Mouse (Mus musculus) lung, postnatal 14 days (tissue): ENCODE data around the gene Ccnb1ip1.
"Not testable (repeated sequence)": the region's sequence is repeated elsewhere in the genome, so short reads cannot be mapped to it uniquely, and the experiment has no call there.

Experiments used
- DNase-seq: peaks from one replicate; pipeline ENCODE4 v3.0.0; 2021

Gene Ccnb1ip1

GRCm38 (mm10) chr14:50807487-50808072 is at the start of gene Ccnb1ip1, which contains the start of gene Parp2:
Gene Ccnb1ip1 (minus strand): TSS chr14:50807732.
Gene Parp2 (plus strand): TSS chr14:50807841.
- peak; percentile 98 for DNase-seq

DNA sequence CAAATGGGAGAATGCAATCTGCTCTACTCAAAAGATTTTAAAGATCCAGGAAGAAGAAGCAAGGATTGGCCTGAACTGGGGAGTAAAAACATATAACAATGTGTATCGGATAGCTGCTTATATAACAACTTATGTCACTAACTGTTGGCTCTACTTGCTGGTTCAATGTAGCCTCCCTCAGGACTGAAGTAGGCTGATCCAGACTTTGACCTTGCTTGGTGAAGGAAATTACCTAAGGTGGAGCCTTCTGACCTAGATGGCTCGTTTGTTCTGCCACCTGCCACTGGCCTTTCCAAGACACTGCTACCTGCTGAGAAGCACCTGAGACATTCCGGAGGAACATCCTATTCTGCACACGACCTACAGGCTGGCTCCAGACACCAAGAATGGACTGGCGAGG is 48.3 kb upstream of the Ccnb1ip1 start:
- DNase-seq: no peak

DNA sequence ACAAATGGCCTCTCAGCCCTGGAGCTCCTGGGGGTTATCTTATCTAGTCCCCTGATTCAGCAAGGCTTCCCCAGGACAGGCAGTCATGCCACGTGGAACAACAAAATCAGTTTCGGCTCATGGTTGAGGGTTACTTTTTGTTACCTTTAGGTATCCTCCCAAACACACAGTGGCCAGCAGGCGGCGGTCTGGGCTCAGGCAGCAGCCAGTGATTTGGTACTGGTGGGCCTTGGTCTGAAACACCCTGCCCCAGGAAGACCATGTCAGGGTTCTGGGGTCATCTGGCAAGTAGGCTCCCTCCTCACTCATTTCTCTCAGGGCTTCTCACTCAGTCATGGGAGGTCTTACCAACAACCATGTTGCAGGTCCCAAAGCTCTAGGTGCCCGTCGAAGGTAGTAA is 29.7 kb upstream of the Ccnb1ip1 start:
- DNase-seq: peak; percentile 18

GRCm38 (mm10) chr14:50834435-50834834 is 26.9 kb upstream of the Ccnb1ip1 start:
- DNase-seq: no peak

DNA sequence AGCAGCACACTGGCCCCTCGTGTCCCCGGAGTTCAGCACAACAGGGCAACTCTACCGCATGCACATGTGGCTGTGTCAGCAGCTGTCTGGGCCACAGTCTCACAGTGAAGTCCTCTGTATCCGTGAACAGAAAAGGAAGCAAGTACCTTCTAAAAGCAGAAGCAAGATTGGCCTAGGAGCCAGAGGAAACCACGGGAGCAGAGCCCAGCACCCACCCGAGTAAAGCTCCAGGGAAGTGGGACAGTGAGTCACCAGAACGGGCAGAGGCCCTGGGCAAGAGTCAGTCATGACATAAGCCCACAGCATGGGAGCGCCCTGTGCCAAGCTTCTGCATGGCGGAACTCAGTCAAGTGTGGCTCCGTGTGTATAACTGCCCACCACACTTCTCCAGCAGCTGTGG is 26.4 kb upstream of the Ccnb1ip1 start:
- DNase-seq: peak; percentile 32

GRCm38 (mm10) chr14:50829878-50830277 is 22.3 kb upstream of the Ccnb1ip1 start:
- no peak for DNase-seq

DNA sequence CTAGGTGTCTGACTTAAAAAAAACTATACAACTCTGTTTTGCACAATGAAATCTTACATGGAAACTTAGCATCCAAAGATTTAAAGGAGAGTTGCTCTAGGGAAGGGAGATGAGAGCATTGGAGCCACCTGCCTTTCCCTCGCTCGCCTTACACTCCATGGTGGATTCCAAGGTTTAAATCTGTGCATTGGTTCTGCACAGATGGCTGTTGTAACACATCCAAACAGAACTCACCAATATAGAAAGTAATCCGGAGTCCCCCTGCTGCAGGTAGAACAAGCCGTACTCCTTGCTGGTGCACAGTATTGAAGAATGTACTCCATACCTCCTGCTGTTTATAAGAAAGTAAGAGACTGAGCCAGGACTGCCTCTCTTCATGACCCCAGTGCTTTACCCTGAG is 19.0 kb upstream of the Ccnb1ip1 start:
- DNase-seq: no peak

GRCm38 (mm10) chr14:50824219-50824618 is 16.7 kb upstream of the Ccnb1ip1 start:
- DNase-seq: no peak

- no peak for DNase-seq
These were observed 15.7 kb upstream of the Ccnb1ip1 start for GRCm38 (mm10) chr14:50823240-50823639.

DNA sequence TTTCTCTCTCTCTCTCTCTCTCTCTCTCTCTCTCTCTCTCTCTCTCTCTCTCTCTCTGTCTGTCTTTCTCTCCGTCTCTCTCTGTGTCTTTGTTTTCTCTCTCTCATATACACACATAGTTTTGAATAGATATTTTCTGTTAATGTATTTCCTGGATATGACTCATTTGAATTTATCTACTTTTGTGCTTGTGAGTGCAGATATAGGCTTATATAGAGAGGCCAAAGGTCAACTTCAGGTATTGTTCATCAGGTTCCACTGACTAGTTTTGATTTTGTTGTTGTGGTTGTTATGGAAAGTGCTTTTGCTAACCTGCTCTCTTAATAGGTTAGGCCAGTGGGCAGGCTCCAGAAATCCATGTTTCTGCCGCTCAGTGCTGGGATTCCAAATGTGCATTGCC is 5.5 kb upstream of the Ccnb1ip1 start:
- no peak for DNase-seq

DNA sequence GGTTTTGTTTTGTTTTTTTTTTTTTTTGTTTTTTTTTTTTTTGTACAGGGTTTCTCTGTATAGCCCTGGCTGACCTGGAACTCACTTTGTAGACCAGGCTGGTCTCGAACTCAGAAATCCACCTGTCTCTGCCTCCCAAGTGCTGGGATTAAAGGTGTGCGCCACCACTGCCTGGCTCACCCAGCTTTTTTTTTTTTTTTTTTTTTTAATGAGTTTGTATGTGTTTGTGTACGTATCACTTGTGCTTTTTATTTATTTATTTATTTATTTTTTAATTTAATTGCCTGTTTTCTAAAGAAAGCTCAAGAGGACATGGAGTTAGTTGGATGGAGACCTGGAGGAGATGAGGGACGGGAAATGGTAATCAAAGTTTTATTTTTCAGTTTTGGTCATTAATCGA is 1.1 kb downstream of the Ccnb1ip1 start:
- not testable (repeated sequence) for DNase-seq

DNA sequence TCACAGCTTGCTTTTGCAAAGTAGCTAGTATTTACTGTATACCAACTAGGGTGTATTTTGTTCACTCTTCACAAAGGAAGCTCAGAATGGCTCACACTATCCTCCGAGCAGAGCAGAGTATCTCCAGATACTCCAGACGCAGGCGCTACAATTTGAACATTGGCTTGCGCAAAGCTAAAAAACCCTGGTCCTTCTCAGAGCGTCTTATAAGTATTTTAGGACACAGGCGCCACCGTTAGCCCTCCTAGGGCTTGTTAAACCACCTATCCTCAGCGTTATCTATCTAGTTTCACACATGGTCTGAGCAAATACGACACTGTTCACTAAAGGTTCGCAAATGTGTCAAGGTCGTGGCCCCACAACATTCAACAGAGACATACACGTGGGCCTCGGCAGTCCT is 2.8 kb downstream of the Ccnb1ip1 start:
- DNase-seq: no peak

DNA sequence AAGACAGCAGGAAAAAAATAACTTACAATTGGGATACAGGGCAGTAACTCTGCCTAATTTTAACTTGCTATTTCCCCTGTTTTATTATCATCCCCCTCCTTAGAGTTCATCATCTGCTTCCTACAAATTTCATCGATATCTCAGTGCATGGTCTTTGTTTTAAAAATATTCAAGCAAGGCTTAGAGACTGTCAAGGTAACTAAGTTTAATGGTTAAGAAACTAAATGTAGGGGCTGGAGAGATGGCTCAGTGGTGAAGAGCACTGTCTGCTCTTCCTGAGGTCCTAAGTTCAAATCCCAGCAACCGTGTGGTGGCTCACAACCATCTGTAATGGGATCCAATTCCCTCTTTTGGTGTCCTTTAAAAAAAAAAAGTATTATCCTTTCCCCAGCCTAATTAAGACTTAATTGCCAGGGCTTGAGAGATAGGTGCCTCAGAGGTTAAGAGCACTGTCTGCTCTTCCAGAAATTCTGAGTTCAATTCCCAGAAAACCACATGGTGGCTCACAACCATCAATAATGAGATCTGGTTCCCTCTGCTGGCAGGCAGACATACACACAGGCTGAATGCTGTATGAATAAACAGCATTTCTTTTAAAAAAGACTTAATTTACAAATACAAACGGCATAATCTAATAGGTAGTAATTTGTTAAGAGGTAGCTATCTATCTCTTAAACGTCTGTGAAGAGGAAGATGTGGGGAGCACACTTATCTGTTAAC is 4.5 kb downstream of the Ccnb1ip1 start:
- DNase-seq: no peak

DNA sequence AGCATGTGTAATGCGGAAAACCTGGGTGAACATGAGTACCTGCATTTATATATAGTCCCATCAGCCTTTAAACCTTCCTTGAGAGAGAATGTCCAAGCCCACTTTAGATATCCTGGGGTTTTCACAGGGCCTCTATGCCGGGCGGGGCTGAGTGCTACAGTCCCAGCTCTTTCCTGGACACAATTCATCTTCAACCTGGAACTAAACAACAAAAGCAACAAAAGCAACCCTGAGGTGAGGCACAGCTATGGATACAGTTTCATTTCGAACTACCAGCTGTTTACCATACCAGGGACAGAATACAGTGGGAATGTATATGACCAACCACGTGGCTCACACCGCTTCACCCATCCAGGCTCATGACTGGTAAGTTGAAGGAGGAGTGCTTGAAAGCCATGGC is 5.1 kb downstream of the Ccnb1ip1 start:
- no peak for DNase-seq

- DNase-seq: peak; percentile 26
These were observed 7.9 kb downstream of the Ccnb1ip1 start for GRCm38 (mm10) chr14:50799502-50800259.

- DNase-seq: peak; percentile 13
These were observed 9.0 kb downstream of the Ccnb1ip1 start for GRCm38 (mm10) chr14:50798512-50798911.

DNA sequence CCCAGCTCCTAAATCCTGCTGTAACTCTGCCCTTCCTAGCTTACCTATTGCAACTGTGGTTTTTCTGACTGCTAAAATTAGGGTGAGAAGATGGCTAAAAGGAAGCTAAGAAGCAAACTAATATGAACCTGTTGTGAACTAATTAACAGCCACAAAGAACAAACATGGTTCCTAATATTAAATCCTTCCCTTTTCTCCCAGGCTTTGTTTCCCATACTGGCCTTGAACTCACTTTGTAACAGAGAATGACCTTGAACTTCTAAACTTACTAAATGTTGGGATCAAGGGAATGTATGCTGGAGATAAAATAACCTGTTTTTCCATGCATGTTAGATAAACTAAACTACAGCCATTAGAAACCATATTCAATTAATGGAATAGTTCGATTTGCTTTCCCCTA is 11.1 kb downstream of the Ccnb1ip1 start:
- DNase-seq: no peak

- DNase-seq: no peak
These were observed 11.6 kb downstream of the Ccnb1ip1 start for GRCm38 (mm10) chr14:50795965-50796364.

- DNase-seq: no peak
These were observed 12.1 kb downstream of the Ccnb1ip1 start for GRCm38 (mm10) chr14:50795261-50795935.

DNA sequence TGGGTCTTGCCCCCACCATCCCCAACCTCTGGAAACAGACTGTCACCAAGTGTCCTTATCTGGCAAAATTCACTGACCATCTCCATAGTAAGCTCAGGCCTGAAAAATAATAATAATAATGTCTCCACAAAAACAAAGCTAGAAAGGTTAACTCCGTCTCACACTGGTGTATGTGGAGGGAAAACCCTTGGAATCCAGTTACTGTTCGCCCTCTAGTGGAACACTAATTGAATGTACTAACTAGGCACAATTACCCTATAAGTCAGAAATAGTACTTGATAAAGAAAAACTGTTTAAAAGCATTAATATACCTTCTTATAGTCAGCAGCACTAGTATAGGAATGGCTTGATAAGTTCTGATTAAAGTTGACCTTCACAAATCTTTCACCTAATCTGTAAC is 19.4 kb downstream of the Ccnb1ip1 start:
- DNase-seq: no peak

DNA sequence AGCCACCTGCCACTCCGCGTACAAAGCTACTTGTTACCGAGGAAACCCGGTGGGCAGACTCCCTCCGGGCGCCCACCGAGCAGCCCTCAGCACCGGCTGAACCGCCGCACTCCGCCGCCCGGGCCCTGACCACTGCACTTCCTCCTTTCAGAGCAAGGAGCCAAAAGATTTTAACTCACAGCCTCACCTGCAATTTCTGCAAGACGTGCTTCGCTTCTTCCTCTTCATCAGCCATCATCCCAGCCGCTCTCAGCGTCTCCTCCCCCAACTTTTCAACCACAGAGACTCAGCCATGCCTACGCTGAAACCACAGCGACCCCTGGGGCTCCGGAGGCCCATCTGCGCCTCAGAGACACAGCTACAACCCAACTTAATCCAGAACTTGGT is 22.3 kb downstream of the Ccnb1ip1 start, which contains the start of gene Ttc5:
Gene Ttc5, minus strand, starts transcription at position 269 of the 387 bp plus-strand sequence.
- DNase-seq: peak; percentile 91

- peak; percentile 4 for DNase-seq
These were observed 22.9 kb downstream of the Ccnb1ip1 start for GRCm38 (mm10) chr14:50784391-50785250.
